Mouse (Mus musculus): ENCODE data around the gene Rab1a. TPM values are rescaled to one million over a fixed set of nuclear protein-coding genes. Genes with fewer than 3 reads are reported as not detected.
"Not testable (repeated sequence)": the region's sequence is repeated elsewhere in the genome, so short reads cannot be mapped to it uniquely, and the experiment has no call there.

The Rab1a gene
- total RNA-seq, 2 experiments from 2014 or later = 192 to 195 TPM

- DNase-seq (ENCODE audit: low spot score in 2 of 2) = no peak
- intact Hi-C loops (cut with DNase I) = no loop called here
Observed at GRCm38 (mm10) chr11:20211838-20212237, 10.6 kb downstream of the Rab1a start.

DNA sequence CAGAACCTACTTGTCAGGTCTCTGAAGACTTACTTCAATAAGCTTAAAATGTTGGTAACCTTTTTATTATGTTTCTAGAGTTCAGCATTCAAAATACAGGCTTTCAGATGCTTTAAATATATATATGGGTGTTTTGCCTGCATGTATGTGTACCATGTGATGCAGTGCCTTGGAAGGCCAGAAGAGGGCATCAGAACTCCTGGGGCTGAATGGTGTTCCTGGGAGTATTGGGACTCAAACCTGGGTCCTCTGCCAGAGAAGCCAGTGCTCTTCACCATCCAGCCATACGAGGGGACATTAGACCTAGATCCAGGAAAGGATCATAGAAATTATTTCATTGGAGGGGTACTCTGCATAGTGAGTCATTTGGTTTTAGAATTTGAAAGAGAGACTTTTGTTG, 13.5 kb downstream of the Rab1a start:
- DNase-seq (ENCODE audit: low spot score in 2 of 2) = no peak
- intact Hi-C loops (cut with DNase I) = no loop called here

- DNase-seq (ENCODE audit: low spot score in 2 of 2) = no peak
- intact Hi-C loops (cut with DNase I) = no loop called here
Observed at GRCm38 (mm10) chr11:20216415-20216814, 15.2 kb downstream of the Rab1a start.

DNA sequence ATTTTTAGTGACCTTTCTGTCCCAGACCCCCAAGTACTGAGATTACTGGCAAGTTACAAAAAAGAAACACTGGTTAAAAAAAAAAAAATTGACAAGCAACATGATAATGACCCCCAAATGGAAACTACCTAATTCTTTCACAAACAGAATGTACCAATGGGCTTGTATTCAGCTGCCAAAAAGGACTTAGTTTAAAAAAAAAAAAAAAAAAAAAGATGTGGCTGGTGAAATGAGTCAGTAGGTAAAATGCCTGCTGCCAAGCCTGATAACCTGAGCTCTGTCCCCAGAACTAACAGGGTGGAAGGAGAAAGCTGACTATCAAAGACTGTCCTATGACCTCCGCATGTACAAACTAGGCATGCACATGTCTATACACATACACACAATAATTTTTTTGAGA, 16.0 kb downstream of the Rab1a start:
- intact Hi-C loops (cut with DNase I) = no loop called here
- DNase-seq (ENCODE audit: low spot score in 2 of 2) = no peak

GRCm38 (mm10) chr11:20221671-20222070, 20.4 kb downstream of the Rab1a start:
- intact Hi-C loops (cut with DNase I); DNase-seq (ENCODE audit: low spot score in 2 of 2): not testable (repeated sequence)

- no peak for DNase-seq (ENCODE audit: low spot score in 2 of 2)
- intact Hi-C loops (cut with DNase I) = no loop called here
Observed at GRCm38 (mm10) chr11:20224196-20224595, 23.0 kb downstream of the Rab1a start.

DNA sequence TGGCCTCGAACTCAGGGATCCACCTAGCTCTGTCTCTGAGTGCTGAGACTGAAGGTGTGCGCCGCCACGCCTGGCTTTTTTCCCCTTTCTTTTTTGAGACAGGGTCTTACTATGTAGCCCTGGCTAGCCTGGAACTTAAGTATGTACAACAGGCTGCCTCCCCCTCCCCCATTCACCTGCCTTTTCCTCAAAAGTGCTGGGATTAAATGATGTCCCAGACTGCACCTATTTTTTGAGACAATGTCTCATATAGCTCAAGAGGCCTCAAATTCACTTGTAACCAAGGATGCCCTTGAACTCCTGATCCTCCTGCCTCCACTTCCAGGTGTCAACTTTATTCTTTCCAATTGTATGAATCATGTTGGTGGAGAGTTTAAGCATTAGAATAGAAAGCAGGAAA, 24.7 kb downstream of the Rab1a start:
- intact Hi-C loops (cut with DNase I) = no loop called here
- DNase-seq (ENCODE audit: low spot score in 2 of 2) = no peak

DNA sequence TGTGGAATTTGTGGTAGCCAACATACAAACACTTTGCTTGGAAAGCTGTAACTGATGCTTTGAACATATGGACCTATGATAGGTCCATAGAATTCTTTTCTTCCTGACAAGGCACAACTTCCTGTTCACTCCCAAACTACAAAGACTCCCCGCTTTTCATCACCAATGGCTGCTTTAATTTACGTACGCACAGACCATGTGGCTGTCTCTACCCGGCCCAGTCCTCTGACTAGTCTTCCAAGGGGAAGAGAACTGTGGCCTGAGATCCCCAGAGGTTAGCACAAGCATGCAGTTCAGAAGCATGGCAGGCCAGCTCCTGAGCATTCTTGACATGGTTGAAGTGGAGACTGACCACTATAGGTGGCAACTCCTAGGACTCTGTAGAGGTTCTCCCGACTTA, 27.4 kb downstream of the Rab1a start:
- intact Hi-C loops (cut with DNase I) = no loop called here
- no peak for DNase-seq (ENCODE audit: low spot score in 2 of 2)

GRCm38 (mm10) chr11:20229311-20229710, 28.1 kb downstream of the Rab1a start:
- intact Hi-C loops (cut with DNase I) = no loop called here
- DNase-seq (ENCODE audit: low spot score in 2 of 2) = no peak

GRCm38 (mm10) chr11:20230286-20230685, 29.1 kb downstream of the Rab1a start:
- intact Hi-C loops (cut with DNase I) = no loop called here
- no peak for DNase-seq (ENCODE audit: low spot score in 2 of 2)

DNA sequence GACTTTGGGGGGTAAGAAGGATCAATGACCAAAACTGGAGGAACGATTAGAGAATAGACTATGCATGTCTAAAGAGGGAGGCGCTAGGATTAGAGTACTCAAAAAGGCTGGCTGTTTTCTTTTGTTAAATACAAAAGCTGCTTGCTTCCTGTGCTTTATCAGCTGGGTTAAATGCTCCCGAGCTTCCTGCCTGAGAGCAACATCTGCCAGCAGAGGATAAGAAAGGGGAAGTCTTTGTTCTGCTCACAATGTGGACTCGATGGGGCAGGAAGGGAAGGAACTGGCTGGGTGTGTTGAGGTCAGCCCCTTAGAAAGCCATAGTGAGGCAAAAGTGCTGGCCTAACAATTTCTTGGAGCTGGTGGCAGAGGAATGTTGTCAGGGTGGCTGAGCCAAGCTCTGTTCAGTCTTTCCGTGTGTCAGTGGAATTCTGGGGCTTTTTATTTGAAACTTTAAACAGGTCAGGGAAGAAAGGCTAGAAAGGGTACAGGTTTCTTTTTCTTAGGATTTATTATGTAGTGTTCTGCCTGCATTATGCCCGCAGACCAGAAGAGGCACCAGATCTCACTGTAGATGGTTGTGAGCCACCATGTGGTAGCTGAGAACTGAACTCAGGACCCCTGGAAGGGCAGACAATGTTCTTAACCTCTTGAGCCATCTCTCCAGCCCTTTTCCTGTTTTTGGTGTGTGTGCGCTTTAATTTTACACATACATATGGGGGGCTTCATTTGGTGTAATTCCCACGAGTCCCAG, 30.1 kb downstream of the Rab1a start:
- intact Hi-C loops (cut with DNase I) = no loop called here
- no peak for DNase-seq (ENCODE audit: low spot score in 2 of 2)

DNA sequence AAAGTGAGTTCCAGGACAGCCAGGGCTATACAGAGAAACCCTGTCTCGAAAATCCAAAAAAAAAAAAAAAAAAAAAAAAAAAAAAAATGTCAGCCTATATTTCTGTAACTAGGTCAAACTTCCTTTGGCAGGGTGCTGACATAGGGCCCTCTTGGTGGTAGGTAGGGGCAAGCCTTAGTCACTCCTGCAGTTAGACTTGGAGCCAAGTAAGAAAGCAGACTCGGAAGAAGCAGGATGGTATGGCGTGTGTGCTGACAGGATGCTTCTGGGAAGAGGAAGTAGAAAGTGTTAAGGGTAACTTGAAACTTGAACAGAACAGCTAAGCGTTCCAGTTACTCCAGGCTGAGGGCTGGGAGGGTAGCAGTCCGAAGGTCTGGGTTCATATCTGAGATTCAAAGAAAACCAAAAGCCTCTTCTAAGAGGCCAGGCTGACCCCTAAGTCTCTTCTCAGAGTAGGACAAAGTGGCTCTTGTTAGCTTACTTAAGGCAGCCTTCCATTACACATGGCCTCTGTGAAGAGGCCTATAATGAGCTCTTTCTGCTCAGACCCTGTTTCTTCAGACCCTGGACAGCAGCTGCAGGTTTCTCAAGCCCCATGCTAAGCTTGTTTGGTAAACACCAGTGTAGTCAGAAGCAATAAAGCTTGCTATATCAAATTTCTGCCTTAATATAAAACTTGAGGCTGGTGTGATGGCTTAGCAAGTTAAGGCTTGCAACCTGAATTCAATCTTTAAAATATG, 31.0 kb downstream of the Rab1a start:
- intact Hi-C loops (cut with DNase I) = no loop called here
- DNase-seq (ENCODE audit: low spot score in 2 of 2) = no peak

DNA sequence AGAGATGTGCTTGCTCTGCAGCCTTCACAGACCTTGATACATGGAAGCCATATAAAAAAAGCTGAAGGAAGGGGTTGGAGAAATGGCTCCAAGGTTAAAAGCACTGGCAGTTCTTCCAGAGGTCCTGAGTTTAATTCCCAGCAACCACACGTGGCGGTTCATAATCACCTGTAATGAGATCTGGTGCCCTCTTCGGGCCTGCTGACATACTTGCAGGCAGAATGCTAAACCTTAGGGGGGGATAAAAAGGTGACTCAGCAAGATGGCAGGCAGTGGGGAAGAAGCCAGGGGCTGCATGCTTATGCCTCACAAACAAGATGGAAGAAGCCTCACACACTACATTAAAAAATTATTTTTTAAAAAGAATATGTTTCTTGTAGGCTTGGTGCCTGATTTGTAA, 33.0 kb downstream of the Rab1a start:
- intact Hi-C loops (cut with DNase I) = no loop called here

DNA sequence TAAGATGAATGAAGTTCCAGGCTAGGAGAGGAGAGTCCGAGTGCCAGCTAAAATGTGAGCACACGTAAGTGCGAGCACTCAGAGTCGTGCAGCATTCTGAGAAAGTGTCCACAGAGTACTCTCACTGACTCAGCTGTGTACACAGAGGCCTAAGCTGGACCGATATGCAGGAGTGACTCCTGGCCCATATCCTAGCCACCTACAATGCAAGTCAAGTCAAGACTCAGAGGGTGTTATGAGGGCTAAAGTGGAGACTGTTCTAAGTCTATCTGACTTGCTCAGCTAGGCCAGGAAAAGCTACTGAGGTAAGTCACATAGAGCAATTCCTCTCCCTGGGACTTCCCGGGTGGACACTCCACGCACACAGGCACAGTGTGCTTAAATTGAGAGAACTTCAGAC, 35.8 kb downstream of the Rab1a start:
- intact Hi-C loops (cut with DNase I) = no loop called here
- DNase-seq (ENCODE audit: low spot score in 2 of 2) = no peak

More for the DNA sequence above, 33.0 kb downstream of the Rab1a start:
- no peak for DNase-seq (ENCODE audit: low spot score in 2 of 2)

DNA sequence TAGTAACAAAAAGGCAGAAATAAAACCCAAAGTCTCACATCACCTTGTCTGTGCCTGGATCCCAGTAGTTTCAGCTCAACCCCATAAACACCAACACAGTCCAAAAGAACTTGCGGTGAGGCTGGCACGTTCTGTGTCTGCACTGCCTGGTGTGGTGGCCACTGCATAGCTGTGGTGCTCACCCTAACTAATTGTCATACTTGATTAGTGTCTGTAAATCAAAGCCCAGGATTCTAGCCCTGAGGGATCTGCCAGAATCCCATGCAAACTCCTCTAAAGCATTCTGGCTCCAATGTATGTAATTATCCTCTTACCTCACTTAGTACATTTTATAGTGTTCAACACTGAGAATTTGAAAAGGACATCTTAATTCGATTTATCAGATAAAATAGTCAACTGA, 36.7 kb downstream of the Rab1a start:
- intact Hi-C loops (cut with DNase I) = no loop called here
- DNase-seq (ENCODE audit: low spot score in 2 of 2) = no peak

GRCm38 (mm10) chr11:20239279-20239861, 38.1 kb downstream of the Rab1a start:
- no peak for DNase-seq (ENCODE audit: low spot score in 2 of 2)
- intact Hi-C loops (cut with DNase I) = no loop called here

DNA sequence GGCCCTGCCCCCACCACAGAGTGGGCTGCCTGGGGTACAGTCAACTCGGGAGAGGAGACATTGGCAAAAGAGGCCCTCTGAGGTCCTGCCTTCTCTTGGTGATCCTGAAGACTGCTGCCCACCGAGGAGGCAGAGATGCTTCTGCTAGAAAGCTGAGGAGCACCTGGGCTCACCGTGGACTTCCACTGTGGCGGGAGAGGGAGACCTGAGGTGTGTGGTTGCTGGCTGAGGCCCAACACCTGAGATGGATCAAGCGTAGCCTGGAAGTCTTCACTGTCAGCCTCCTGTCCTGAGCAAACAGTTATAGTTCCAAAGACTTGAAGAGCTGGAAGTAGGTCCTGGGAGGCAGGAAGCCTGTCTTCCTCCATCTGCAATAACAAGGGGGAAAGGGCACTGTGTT, 39.1 kb downstream of the Rab1a start:
- intact Hi-C loops (cut with DNase I) = no loop called here
- DNase-seq (ENCODE audit: low spot score in 2 of 2) = no peak

GRCm38 (mm10) chr11:20241311-20241710, 40.1 kb downstream of the Rab1a start:
- intact Hi-C loops (cut with DNase I) = no loop called here
- DNase-seq (ENCODE audit: low spot score in 2 of 2) = no peak

GRCm38 (mm10) chr11:20242366-20243056, 41.3 kb downstream of the Rab1a start:
- DNase-seq (ENCODE audit: low spot score in 2 of 2) = no peak
- intact Hi-C loops (cut with DNase I) = no loop called here

DNA sequence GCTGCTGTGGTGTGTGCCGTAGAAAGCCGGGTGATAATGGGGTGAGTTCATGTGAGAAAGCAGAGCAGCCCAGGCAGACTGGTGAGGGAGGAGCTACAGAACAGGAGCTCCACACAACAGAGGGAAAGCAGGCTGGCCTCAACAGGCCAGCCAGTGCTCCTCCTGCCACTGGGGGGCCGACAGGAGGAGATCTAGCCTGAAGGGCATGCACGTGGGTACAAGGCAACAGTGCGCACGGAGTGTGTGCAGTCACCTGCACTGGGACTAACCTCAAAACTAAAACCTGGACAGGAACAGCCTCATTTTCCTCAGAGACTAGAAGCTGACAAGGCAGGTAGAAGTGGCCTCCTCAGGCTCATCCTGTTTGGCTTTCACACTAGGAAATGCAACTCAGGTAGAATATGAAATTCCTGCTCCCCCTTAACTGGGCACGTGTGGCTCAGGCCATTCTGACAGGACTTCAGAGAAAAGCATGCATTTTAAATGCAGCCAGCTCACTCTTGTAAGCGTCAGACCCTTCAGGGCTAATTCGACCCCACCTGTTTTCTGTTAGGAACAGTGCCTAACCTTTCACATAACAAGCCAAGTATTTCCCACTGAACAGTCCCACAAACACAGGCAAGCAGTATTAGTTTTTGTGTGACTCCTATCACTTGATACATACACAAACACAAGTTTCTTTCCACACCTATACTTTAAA, 42.1 kb downstream of the Rab1a start:
- no peak for DNase-seq (ENCODE audit: low spot score in 2 of 2)
- intact Hi-C loops (cut with DNase I) = no loop called here
